Mouse (Mus musculus): ENCODE results near the gene Atp11a. TPM values are rescaled to one million over a fixed set of nuclear protein-coding genes. Genes with fewer than 3 reads are reported as not detected.

Gene Atp11a
- total and polyA plus RNA-seq, 3 experiments, result 0.12 to 0.27 (median 0.21) TPM

DNA sequence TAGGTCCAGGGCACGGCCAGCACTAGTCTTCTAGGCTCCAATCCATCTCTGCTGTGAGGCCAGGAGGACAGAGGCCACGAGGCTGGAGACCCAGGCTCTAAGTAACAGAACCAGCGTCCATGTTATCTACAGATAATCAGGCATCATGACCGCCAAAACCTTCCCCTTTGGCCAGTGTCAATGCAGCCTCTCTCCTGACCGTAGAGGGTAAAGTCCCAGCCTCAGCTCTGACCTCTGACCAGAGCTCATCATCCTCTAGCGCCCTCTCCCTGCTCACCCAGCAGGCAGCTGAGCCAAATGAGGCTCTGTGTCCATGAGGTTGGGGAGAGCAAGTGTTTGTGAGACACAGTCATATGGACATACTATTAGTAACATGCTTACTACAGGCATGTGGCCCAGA is 42.3 kb downstream of the Atp11a start:
- in situ Hi-C loops (cut with MboI; ENCODE audit: low pct_ligation_motif_present, low pct_unique_long_range_greater_than_20kb, low sequenced_read_pairs) (no loop called here), dilution Hi-C loops (cut with MboI; ENCODE audit: extremely low pct_ligation_motif_present, extremely low pct_unique_long_range_greater_than_20kb, low sequenced_read_pairs) (no loop called here)
- no peak for DNase-seq (ENCODE audit: extremely low read depth)

DNA sequence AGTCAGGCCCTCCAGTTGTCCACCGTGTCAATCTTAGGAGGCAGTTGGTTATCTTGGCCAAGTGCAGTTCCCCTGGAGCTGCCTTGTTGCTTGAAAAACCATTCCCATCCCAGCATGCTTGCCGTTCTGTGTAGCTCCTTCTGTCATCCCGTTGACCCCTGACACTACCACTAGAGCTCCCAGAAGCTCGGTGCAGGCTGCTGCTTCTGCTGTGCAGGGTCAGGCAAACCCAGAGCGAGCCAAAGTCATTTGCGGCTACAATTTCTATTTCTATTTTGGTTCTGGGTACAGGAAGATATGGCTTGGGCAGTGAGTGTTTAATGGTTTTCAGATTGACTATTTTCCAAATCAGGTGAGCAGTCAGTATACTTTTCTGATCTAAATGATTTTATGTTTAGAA is 43.0 kb downstream of the Atp11a start:
- no peak overlapping the region for H3K4me2 ChIP-seq (ENCODE audit: insufficient read depth, low read depth, poor library complexity, severe bottlenecking)
- TF ChIP-seq SIN3A (IDR thresholded peaks at IDR 0.05; ENCODE audit: low read length), result no peak
- no peak for TF ChIP-seq E2F4 (IDR thresholded peaks at IDR 0.05; ENCODE audit: insufficient replicate concordance, low read depth, low read length)
- TF ChIP-seq KAT2A (IDR thresholded peaks at IDR 0.05; ENCODE audit: insufficient replicate concordance, low read length), result no peak
- TF ChIP-seq UBTF (IDR thresholded peaks at IDR 0.05; ENCODE audit: low read depth, low read length), result no peak
- TF ChIP-seq CTCF (conservative IDR thresholded peaks at IDR 0.05 in 1 of 2, IDR thresholded peaks at IDR 0.05 in 1 of 2; ENCODE audit: low read depth in 2 of 2, low read length in 2 of 2), result no peak
- TF ChIP-seq JUND (conservative IDR thresholded peaks at IDR 0.05; ENCODE audit: low read depth, low read length), result no peak
- TF ChIP-seq GABPA (IDR thresholded peaks at IDR 0.05; ENCODE audit: insufficient replicate concordance, low read depth, low read length), result no peak
- no peak for TF ChIP-seq CHD1 (IDR thresholded peaks at IDR 0.05; ENCODE audit: low read depth, low read length)
- no peak for TF ChIP-seq BHLHE40 (IDR thresholded peaks at IDR 0.05; ENCODE audit: low read depth, low read length)
- no peak for TF ChIP-seq CHD2 (IDR thresholded peaks at IDR 0.05; ENCODE audit: low read length)
- no peak for TF ChIP-seq MAFK (IDR thresholded peaks at IDR 0.05; ENCODE audit: insufficient replicate concordance, low read length)
- no peak for TF ChIP-seq EP300 (IDR thresholded peaks at IDR 0.05; ENCODE audit: low read length)
- no peak for TF ChIP-seq JUN (IDR thresholded peaks at IDR 0.05; ENCODE audit: insufficient read depth, low read depth, low read length)
- TF ChIP-seq NRF1 (IDR thresholded peaks at IDR 0.05; ENCODE audit: low read depth, low read length), result no peak
- TF ChIP-seq MAX (IDR thresholded peaks at IDR 0.05; ENCODE audit: low read length), result no peak
- no peak for TF ChIP-seq MEF2A (IDR thresholded peaks at IDR 0.05; ENCODE audit: borderline replicate concordance, low read depth, low read length)
- H3K27me3 ChIP-seq (replicated peaks), result peaks cover 87% of the 10 kb centered on the region
- no peaks in the 10 kb centered on the region for H3K9me3 ChIP-seq (replicated peaks; ENCODE audit: low read length)
- H3K27ac ChIP-seq (ENCODE audit: insufficient read depth, low read depth), result no peak overlapping the region
- no peaks in the 10 kb centered on the region for H3K36me3 ChIP-seq (replicated peaks in 1 of 2; ENCODE audit: control insufficient read depth in 1 of 2, insufficient read depth in 1 of 2, low read length in 1 of 2)
- H3K9ac ChIP-seq (ENCODE audit: insufficient read depth, low read depth), result no peak overlapping the region
- H3K4me3 ChIP-seq (replicated peaks in 1 of 3; ENCODE audit: low read depth in 2 of 3, low read length in 2 of 3, poor library complexity in 1 of 3), result no peak overlapping the region
- no peaks in the 10 kb centered on the region for H3K79me2 ChIP-seq (replicated peaks; ENCODE audit: control insufficient read depth, extremely low read depth, insufficient read depth, poor library complexity, severe bottlenecking)
- in situ Hi-C loops (cut with MboI; ENCODE audit: low pct_ligation_motif_present, low pct_unique_long_range_greater_than_20kb, low sequenced_read_pairs) (no loop called here), dilution Hi-C loops (cut with MboI; ENCODE audit: extremely low pct_ligation_motif_present, extremely low pct_unique_long_range_greater_than_20kb, low sequenced_read_pairs) (no loop called here)
- no peak for DNase-seq (ENCODE audit: extremely low read depth)
- no peaks in the 10 kb centered on the region; a peak in 1 of 4 replicates for H3K4me1 ChIP-seq (ENCODE audit: control insufficient read depth in 1 of 2, insufficient read depth in 2 of 2)

More for the DNA sequence above, 42.3 kb downstream of the Atp11a start:
- no peak overlapping the region for H3K27ac ChIP-seq (ENCODE audit: insufficient read depth, low read depth)
- TF ChIP-seq GABPA (IDR thresholded peaks at IDR 0.05; ENCODE audit: insufficient replicate concordance, low read depth, low read length) (no peak), E2F4 (IDR thresholded peaks at IDR 0.05; ENCODE audit: insufficient replicate concordance, low read depth, low read length) (no peak), TCF12 (IDR thresholded peaks at IDR 0.05; ENCODE audit: low read depth, low read length) (no peak), MYC (IDR thresholded peaks at IDR 0.05; ENCODE audit: low read depth, low read length) (no peak), RAD21 (IDR thresholded peaks at IDR 0.05; ENCODE audit: low read depth, low read length) (no peak), POLR2AphosphoS2 (IDR thresholded peaks at IDR 0.05; ENCODE audit: low read depth, low read length) (no peak)
- no peak overlapping the region for H3K4me3 ChIP-seq (replicated peaks in 1 of 3; ENCODE audit: low read depth in 2 of 3, low read length in 2 of 3, poor library complexity in 1 of 3)
- no peak overlapping the region for H3K9ac ChIP-seq (ENCODE audit: insufficient read depth, low read depth)
- H3K4me2 ChIP-seq (ENCODE audit: insufficient read depth, low read depth, poor library complexity, severe bottlenecking), result no peak overlapping the region
- H3K27me3 ChIP-seq (replicated peaks), result peaks cover 87% of the 10 kb centered on the region
- H3K79me2 ChIP-seq (replicated peaks; ENCODE audit: control insufficient read depth, extremely low read depth, insufficient read depth, poor library complexity, severe bottlenecking), result no peaks in the 10 kb centered on the region
- no peaks in the 10 kb centered on the region for H3K4me1 ChIP-seq (ENCODE audit: control insufficient read depth in 1 of 2, insufficient read depth in 2 of 2)
- no peaks in the 10 kb centered on the region for H3K36me3 ChIP-seq (replicated peaks in 1 of 2; ENCODE audit: control insufficient read depth in 1 of 2, insufficient read depth in 1 of 2, low read length in 1 of 2)
- H3K9me3 ChIP-seq (replicated peaks; ENCODE audit: low read length), result no peaks in the 10 kb centered on the region
